Mouse (Mus musculus) E14TG2a.4 (cell line): ENCODE measurements around the gene Cd300lf.

Experiments used
- CTCF ChIP-seq: conservative IDR thresholded peaks from 2 replicates; pipeline ENCODE4 v1.5.1; 2014; ENCODE audit warnings: low read length
- POU5F1 ChIP-seq: IDR thresholded peaks from 2 replicates; pipeline ENCODE4 v1.6.1; 2014; ENCODE audit warnings: low read length, borderline replicate concordance

GRCm38 (mm10) chr11:115181913-115182638 lies 48.3 kb upstream of the Cd300lf start:
- TF ChIP-seq CTCF (peak; percentile 83), POU5F1 (no peak)
